Mouse (Mus musculus) cerebellum, postnatal 25 days (tissue): Measurements from ENCODE around the gene Dus1l.
"Not testable (repeated sequence)": the region's sequence is repeated elsewhere in the genome, so short reads cannot be mapped to it uniquely, and the experiment has no call there.

Source experiments
- DNase-seq, 2 experiments: peaks; one replicate each; pipeline ENCODE4 v3.0.0; 2021; ENCODE audit warnings: mixed read lengths in 2 of 2

Gene Dus1l

GRCm38 (mm10) chr11:120818251-120818650 lies 22.0 kb upstream of the Dus1l start:
- peak in 1 of 2 experiments; percentile 9 for DNase-seq

GRCm38 (mm10) chr11:120817358-120817757 lies 21.2 kb upstream of the Dus1l start:
- peak in 1 of 2 experiments; percentile 12 for DNase-seq

- no peak for DNase-seq
These were observed 15.9 kb upstream of the Dus1l start for GRCm38 (mm10) chr11:120812068-120812467.

- DNase-seq, result no peak
These were observed 11.8 kb upstream of the Dus1l start for GRCm38 (mm10) chr11:120808010-120808409.

GRCm38 (mm10) chr11:120805375-120806298 lies 9.4 kb upstream of the Dus1l start:
- no peak for DNase-seq

- DNase-seq, result no peak
These were observed 8.6 kb upstream of the Dus1l start for GRCm38 (mm10) chr11:120804769-120805168.

- DNase-seq, result no peak
These were observed 8.1 kb upstream of the Dus1l start for GRCm38 (mm10) chr11:120804274-120804673.

GRCm38 (mm10) chr11:120800061-120800904 lies 4.1 kb upstream of the Dus1l start:
- DNase-seq, result peak; percentile 89 to 93

GRCm38 (mm10) chr11:120799316-120799890 lies 3.2 kb upstream of the Dus1l start:
- DNase-seq, result no peak

GRCm38 (mm10) chr11:120798244-120798643 lies 2.0 kb upstream of the Dus1l start:
- no peak for DNase-seq

- no peak for DNase-seq
These were observed 377 bp upstream of the Dus1l start for GRCm38 (mm10) chr11:120796614-120796946.

- no peak for DNase-seq
These were observed 3.6 kb downstream of the Dus1l start for GRCm38 (mm10) chr11:120792652-120793051.

- no peak for DNase-seq
These were observed 6.4 kb downstream of the Dus1l start for GRCm38 (mm10) chr11:120789810-120790209.

GRCm38 (mm10) chr11:120789355-120789754 lies 6.8 kb downstream of the Dus1l start:
- DNase-seq, result no peak

- DNase-seq, result not testable (repeated sequence)
These were observed 7.7 kb downstream of the Dus1l start for GRCm38 (mm10) chr11:120788460-120788859.

- no peak for DNase-seq
These were observed 11.1 kb downstream of the Dus1l start for GRCm38 (mm10) chr11:120785145-120785544.

GRCm38 (mm10) chr11:120784064-120784791 lies 12.0 kb downstream of the Dus1l start, which contains the start of the genes Rfng and Gps1:
Gene Rfng (minus strand): TSS chr11:120784207.
Gene Gps1 (plus strand): TSS chr11:120784272.
- peak; percentile 90 to 92 for DNase-seq

- peak; percentile 57 to 62 for DNase-seq
These were observed 12.7 kb downstream of the Dus1l start for GRCm38 (mm10) chr11:120783426-120784063.

GRCm38 (mm10) chr11:120781361-120781760 lies 14.8 kb downstream of the Dus1l start:
- not testable (repeated sequence) for DNase-seq

GRCm38 (mm10) chr11:120779876-120780275 lies 16.3 kb downstream of the Dus1l start:
- no peak for DNase-seq

- DNase-seq, result peak in 1 of 2 experiments; percentile 4
These were observed 19.1 kb downstream of the Dus1l start for GRCm38 (mm10) chr11:120777123-120777522.
